Mouse (Mus musculus): ENCODE measurements around the gene Grin3a. TPM values are rescaled to one million over a fixed set of nuclear protein-coding genes. Genes with fewer than 3 reads are reported as not detected.
"Not testable (repeated sequence)": the region's sequence is repeated elsewhere in the genome, so short reads cannot be mapped to it uniquely, and the experiment has no call there.

Gene Grin3a
- polyA plus RNA-seq, 1 experiment from 2014 or later, result 0.03 TPM

DNA sequence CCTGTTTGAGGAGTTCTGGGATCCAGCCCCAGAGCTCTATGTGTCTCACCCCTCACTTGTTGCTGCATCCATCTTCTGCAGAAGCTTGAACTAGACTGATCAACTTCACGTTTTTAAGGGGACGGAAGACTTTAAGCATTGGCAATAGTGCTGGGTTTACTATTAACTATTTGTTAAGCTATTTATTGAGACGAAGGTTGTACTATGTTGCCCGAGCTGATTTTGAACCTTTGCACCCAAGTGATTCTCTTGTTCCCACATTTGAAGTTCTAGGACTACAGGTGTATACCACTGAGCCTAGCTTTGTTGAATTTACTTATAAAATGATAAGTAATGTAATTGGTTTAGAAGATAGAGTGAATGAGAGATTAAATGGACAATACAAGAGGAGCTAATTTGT, 221.6 kb downstream of the Grin3a start:
- H3K27me3 ChIP-seq, result no peaks in the 10 kb centered on the region
- H3K36me3 ChIP-seq, result no peaks in the 10 kb centered on the region
- peaks cover 17% of the 10 kb centered on the region for H3K4me1 ChIP-seq (replicated peaks)

DNA sequence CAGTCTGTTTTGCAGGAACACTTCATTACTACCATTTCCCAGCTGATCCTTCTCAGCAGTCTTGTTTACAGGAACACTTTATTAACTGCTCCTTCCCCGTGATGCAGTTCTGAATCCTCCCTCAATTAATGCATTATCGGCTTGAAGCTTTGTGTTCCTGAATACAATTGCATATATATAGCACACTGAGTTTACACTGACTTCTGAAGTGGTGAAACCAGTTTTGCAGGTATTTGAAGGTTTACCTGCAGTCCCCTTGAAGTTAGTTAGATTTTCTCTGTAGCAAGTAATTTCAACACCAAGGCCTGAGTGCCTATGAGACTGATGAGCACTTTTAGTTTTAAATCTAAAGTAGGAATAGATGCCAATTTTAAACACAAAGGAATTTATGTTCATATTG, 223.3 kb downstream of the Grin3a start:
- H3K27ac ChIP-seq, result no peak overlapping the region
- no peaks in the 10 kb centered on the region for H3K9me3 ChIP-seq (replicated peaks)
- H3K4me3 ChIP-seq (replicated peaks), result no peak overlapping the region
- no peaks in the 10 kb centered on the region for H3K27me3 ChIP-seq
- no peak overlapping the region for H3K4me2 ChIP-seq
- no peaks in the 10 kb centered on the region for H3K36me3 ChIP-seq
- 72% methylated on average over 2 of the region's 2 CpGs for WGBS (ENCODE audit: insufficient replicate concordance)
- no peak for DNase-seq
- ATAC-seq (ENCODE audit: low read depth), result no peak
- peaks cover 17% of the 10 kb centered on the region for H3K4me1 ChIP-seq (replicated peaks)
- H3K9ac ChIP-seq, result no peak overlapping the region

More for the DNA sequence above, 221.6 kb downstream of the Grin3a start:
- Histone ChIP-seq H3K9me3 (replicated peaks) (no peaks in the 10 kb centered on the region), H3K27ac (no peak overlapping the region), H3K4me2 (no peak overlapping the region), H3K9ac (no peak overlapping the region), H3K4me3 (replicated peaks) (no peak overlapping the region)
- DNase-seq (no peak), ATAC-seq (ENCODE audit: low read depth) (no peak)
- WGBS (ENCODE audit: insufficient replicate concordance), result 58% methylated on average over 4 of the region's 4 CpGs

DNA sequence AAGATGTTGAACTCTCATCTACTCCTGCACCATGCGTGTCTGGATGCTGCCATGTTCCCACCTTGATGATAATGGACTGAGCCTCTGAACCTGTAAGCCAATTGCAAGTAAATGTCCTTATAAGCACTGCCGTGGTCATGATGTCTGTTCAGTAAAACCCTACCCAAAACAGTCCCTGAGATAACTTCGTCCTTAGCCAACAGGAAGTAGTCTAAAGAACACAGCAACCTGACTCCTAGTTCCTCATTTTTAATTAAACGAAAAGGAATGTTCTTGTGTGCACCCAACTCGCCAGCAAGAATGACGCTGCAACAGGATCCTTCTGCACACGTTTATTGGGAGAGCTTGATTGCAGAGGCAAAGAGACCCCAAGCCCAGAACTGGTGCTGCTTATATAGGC, 225.7 kb downstream of the Grin3a start:
- not testable (repeated sequence) for H3K9ac ChIP-seq; H3K4me1 ChIP-seq (replicated peaks); H3K36me3 ChIP-seq; H3K27ac ChIP-seq; ATAC-seq (ENCODE audit: low read depth); DNase-seq; H3K4me2 ChIP-seq; H3K9me3 ChIP-seq (replicated peaks); H3K27me3 ChIP-seq; H3K4me3 ChIP-seq (replicated peaks)
- WGBS (ENCODE audit: insufficient replicate concordance), result 49% methylated on average over 7 of the region's 7 CpGs

DNA sequence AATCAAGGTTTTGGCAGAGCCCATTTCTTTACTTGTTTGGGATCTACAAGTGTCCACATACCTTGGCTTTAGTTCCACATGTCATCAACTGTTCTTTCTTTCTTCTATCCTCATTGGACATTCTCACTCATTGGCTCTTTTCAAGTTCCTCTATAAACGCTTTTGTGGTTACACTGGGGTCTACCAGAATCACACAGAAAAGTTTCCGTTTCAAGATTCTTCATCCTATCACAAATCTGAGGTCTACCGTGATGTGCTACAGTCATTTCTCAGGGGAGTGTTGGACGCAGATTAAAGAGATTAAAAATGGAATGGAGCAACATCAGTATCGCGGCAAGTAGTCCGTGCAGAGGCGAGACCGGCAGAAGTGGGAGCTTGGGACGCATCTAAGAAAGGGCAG, 228.6 kb downstream of the Grin3a start:
- DNase-seq, result no peak
- Histone ChIP-seq H3K4me3 (replicated peaks) (no peak overlapping the region), H3K4me2 (no peak overlapping the region), H3K9ac (no peak overlapping the region), H3K9me3 (replicated peaks) (no peaks in the 10 kb centered on the region), H3K36me3 (no peaks in the 10 kb centered on the region), H3K27ac (no peak overlapping the region), H3K27me3 (no peaks in the 10 kb centered on the region), H3K4me1 (replicated peaks) (no peaks in the 10 kb centered on the region)
- 62% methylated on average over 10 of the region's 10 CpGs for WGBS (ENCODE audit: insufficient replicate concordance)
- ATAC-seq (ENCODE audit: low read depth), result no peak

Other genes starting within 250 kb of the Grin3a start
- 9.9 and 10.9 TPM in 2 replicates for gene Tmem246, start 247.9 kb downstream of the Grin3a start, polyA plus RNA-seq (2015; fragmentation: Nextera tagmentation; extraction: Ambion mirVana)
- gene Rnf20, start 213.7 kb downstream of the Grin3a start, polyA plus RNA-seq (2015; fragmentation: Nextera tagmentation; extraction: Ambion mirVana), result 17.0 and 19.7 TPM in 2 replicates
- not detected in 2 replicates for gene Ppp3r2, start 163.7 kb downstream of the Grin3a start, polyA plus RNA-seq (2015; fragmentation: Nextera tagmentation; extraction: Ambion mirVana)

All from liver, embryonic 13.5 days (tissue).